Mouse (Mus musculus): Measurements from ENCODE around the gene Nav1. TPM values are rescaled to one million over a fixed set of nuclear protein-coding genes. Genes with fewer than 3 reads are reported as not detected.

Gene Nav1
- polyA plus RNA-seq, 1 experiment from 2014 or later = 1.0 TPM

DNA sequence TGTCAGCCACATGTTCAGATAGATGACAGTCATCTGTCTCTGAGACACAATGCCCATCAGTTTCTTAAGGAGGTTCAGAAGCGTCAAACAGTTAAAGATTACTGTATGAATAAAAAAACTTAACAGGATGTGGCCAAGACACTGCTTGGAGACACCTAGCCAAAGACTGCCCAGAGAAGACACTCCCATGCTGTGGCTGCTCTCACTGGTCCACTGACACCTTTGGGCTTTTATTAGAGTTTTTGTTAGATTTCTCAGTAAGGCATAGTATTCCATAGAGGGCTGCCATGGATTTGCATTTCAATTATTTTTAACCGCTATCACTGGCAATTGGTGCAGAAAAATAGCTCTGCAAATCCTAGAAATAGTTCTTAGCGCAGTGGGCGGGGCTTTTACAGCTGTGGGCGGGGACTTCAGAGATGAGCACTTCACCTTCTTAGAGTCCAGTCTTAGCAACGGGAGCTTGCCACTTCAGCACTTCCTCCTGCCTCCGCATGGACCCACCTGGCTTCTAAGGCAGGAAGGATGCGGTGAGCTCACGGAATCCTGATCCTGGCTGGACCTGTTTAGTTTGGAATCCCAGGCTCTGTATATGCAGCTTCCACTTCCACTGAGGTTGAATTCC is 12.7 kb downstream of the Nav1 start:
- H3K27me3 ChIP-seq = no peaks in the 10 kb centered on the region
- no peaks in the 10 kb centered on the region for H3K4me1 ChIP-seq (replicated peaks)
- no peak for ATAC-seq (ENCODE audit: insufficient read depth)
- H3K9ac ChIP-seq = no peak overlapping the region
- no peaks in the 10 kb centered on the region for H3K36me3 ChIP-seq (replicated peaks)
- H3K27ac ChIP-seq (replicated peaks) = no peak overlapping the region
- no peaks in the 10 kb centered on the region for H3K9me3 ChIP-seq (replicated peaks)
- H3K4me3 ChIP-seq (replicated peaks) = no peak overlapping the region
- WGBS (ENCODE audit: insufficient replicate concordance) = 55% methylated on average over 9 of the region's 9 CpGs
- no peak overlapping the region for H3K4me2 ChIP-seq

DNA sequence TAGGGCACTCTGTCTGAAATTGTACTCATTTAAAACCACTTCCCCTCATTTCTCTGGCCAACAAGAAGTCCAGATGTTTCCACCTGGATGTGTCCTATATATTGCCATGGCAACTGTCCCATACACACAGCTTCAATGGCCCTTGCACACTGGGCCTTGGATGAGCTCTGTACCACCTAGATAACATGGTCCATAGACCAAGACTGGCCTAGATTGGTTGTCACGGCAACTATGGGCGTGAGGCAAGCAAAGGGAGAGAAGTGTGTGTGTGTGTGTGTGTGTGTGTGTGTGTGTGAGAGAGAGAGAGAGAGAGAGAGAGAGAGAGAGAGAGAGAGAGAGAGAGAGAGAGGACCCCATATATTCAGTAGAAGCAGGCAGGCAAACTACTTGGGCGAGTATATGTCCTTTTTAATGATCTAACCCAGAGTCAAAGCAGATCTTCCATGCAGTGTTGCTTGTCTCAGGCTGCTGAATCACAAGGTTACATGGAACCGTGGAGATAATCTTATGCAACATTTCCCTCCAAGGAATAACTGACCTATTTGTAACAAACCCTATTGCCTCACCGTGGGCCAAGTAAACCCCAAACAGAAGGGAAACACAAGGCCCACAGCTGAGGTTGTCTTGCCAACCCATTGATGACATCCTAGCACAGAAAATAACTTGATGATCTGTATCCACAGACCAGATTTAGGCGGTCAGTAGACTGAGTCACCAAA is 13.4 kb downstream of the Nav1 start:
- Histone ChIP-seq H3K36me3 (replicated peaks) (no peaks in the 10 kb centered on the region), H3K9ac (no peak overlapping the region), H3K9me3 (replicated peaks) (no peaks in the 10 kb centered on the region), H3K4me1 (replicated peaks) (no peaks in the 10 kb centered on the region), H3K27ac (replicated peaks) (no peak overlapping the region), H3K4me3 (replicated peaks) (no peak overlapping the region), H3K4me2 (no peak overlapping the region), H3K27me3 (no peaks in the 10 kb centered on the region)
- 63% methylated on average over 6 of the region's 6 CpGs for whole genome bisulfite sequencing (ENCODE audit: insufficient replicate concordance)
- ATAC-seq (ENCODE audit: insufficient read depth) = no peak

DNA sequence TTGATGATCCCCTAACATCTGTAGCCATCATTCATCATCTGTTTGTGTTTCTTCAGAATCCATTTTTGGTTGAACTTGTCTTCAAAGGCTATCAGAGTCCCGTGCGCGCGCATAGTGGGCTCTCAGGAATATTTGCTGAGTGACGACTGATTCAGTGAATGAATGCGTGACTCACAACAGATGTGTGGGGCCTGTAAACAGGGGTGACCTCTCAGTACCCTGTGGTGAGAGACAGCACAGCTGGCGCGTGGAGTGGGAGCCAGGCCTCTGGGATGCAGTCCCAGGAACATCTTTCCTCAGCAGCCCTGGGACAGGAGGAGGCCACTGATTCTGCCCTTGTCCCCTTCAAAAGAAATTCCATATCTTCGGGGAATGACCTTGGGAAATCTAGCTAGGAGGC is 16.3 kb downstream of the Nav1 start:
- Histone ChIP-seq H3K27me3 (peaks cover 16% of the 10 kb centered on the region), H3K4me1 (replicated peaks) (0 out of 2 replicates have a peak, but pooled peaks cover under 1% of the 10 kb centered on the region), H3K27ac (replicated peaks) (no peak overlapping the region), H3K9me3 (replicated peaks) (no peaks in the 10 kb centered on the region), H3K4me3 (replicated peaks) (no peak overlapping the region), H3K9ac (no peak overlapping the region), H3K4me2 (no peak overlapping the region), H3K36me3 (replicated peaks) (no peaks in the 10 kb centered on the region)
- ATAC-seq (ENCODE audit: insufficient read depth) = no peak
- 67% methylated on average over 9 of the region's 9 CpGs for WGBS (ENCODE audit: insufficient replicate concordance)

DNA sequence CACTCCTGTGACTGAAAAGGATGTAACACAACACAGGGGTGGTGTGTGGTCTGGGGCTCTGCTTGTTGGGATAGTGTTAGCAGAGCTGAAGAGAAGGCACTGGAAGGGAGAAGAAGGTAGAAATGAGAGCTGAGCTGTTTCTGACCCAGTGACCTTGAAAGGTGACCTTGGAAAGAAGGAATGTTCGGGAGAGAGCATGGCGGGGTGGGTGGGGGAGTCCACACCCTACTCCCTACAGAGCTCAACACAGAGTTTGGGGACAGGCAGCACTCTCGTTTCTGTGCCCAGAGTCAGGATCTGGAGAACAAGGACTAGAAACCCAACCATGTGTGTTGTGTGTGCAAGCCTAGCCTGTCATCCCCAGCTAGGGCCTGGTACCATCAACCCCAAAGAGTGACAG is 18.1 kb downstream of the Nav1 start:
- no peaks in the 10 kb centered on the region for H3K9me3 ChIP-seq (replicated peaks)
- ATAC-seq (ENCODE audit: insufficient read depth) = no peak
- peaks cover 34% of the 10 kb centered on the region for H3K27me3 ChIP-seq
- no peak overlapping the region for H3K4me3 ChIP-seq (replicated peaks)
- no peaks in the 10 kb centered on the region for H3K36me3 ChIP-seq (replicated peaks)
- no peak overlapping the region for H3K4me2 ChIP-seq
- WGBS (ENCODE audit: insufficient replicate concordance) = 65% methylated on average over 3 of the region's 3 CpGs
- H3K27ac ChIP-seq (replicated peaks) = no peak overlapping the region
- no peak overlapping the region for H3K9ac ChIP-seq
- H3K4me1 ChIP-seq (replicated peaks) = peaks cover 7% of the 10 kb centered on the region; the same call in 1 of the 2 replicates

DNA sequence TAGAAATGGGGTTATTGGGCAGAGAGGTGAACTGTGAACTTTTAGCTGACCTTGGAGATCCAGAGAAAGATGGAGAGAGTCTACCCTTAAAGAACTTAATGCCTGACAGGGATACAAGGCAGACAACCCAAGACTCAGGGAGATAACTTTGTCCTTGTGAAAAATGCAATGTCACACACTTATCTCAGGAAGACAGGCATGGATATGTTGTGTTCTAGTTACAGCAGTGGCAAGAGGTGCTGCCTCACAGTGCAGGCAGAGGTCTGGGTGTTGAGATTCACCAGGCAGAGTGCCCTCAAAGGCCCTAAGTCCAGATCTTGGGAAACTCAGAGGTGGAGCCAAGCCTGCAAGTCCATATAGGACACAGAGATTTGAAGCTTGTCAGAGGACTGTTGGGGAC is 20.2 kb downstream of the Nav1 start:
- no peak for ATAC-seq (ENCODE audit: insufficient read depth)
- no peaks in the 10 kb centered on the region for H3K36me3 ChIP-seq (replicated peaks)
- H3K27ac ChIP-seq (replicated peaks) = no peak overlapping the region

DNA sequence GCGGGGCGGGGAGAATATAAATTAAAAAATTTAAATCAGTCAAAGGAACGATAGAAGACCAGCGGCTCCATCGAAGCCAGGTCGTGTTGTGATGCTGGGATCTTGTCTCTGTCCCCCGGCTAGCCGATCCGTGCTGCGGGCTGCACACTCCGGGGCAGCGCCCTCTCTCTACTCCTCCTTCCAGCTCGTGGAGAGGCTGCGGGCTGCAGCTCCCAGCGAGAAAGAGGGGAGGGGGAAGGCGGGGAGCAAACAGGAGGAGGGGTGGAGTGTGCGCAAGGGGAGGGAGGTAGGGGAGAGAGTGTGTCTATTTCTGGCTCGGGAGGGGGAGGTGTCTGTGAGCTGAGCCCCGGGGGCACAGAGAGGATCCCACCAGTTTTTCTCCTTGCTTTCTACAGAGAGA is 21.5 kb downstream of the Nav1 start:
- under 1% methylated on average over 19 of the region's 19 CpGs for WGBS (ENCODE audit: insufficient replicate concordance)
- H3K27me3 ChIP-seq = peaks cover 52% of the 10 kb centered on the region
- H3K4me3 ChIP-seq (replicated peaks) = peak overlapping the region; percentile 41
- no peak overlapping the region for H3K27ac ChIP-seq (replicated peaks)
- no peak overlapping the region for H3K9ac ChIP-seq
- H3K9me3 ChIP-seq (replicated peaks) = no peaks in the 10 kb centered on the region
- peak overlapping the region; percentile 60 for H3K4me2 ChIP-seq
- H3K4me1 ChIP-seq (replicated peaks) = peaks cover 7% of the 10 kb centered on the region; the same call in 1 of the 2 replicates
- H3K36me3 ChIP-seq (replicated peaks) = no peaks in the 10 kb centered on the region
- no peak for ATAC-seq (ENCODE audit: insufficient read depth)

More for the DNA sequence above, 20.2 kb downstream of the Nav1 start:
- H3K4me1 ChIP-seq (replicated peaks) = peaks cover 7% of the 10 kb centered on the region; the same call in 1 of the 2 replicates
- no peak overlapping the region for H3K4me3 ChIP-seq (replicated peaks)
- no peak overlapping the region for H3K4me2 ChIP-seq
- H3K9ac ChIP-seq = no peak overlapping the region
- H3K9me3 ChIP-seq (replicated peaks) = no peaks in the 10 kb centered on the region
- H3K27me3 ChIP-seq = peaks cover 52% of the 10 kb centered on the region

DNA sequence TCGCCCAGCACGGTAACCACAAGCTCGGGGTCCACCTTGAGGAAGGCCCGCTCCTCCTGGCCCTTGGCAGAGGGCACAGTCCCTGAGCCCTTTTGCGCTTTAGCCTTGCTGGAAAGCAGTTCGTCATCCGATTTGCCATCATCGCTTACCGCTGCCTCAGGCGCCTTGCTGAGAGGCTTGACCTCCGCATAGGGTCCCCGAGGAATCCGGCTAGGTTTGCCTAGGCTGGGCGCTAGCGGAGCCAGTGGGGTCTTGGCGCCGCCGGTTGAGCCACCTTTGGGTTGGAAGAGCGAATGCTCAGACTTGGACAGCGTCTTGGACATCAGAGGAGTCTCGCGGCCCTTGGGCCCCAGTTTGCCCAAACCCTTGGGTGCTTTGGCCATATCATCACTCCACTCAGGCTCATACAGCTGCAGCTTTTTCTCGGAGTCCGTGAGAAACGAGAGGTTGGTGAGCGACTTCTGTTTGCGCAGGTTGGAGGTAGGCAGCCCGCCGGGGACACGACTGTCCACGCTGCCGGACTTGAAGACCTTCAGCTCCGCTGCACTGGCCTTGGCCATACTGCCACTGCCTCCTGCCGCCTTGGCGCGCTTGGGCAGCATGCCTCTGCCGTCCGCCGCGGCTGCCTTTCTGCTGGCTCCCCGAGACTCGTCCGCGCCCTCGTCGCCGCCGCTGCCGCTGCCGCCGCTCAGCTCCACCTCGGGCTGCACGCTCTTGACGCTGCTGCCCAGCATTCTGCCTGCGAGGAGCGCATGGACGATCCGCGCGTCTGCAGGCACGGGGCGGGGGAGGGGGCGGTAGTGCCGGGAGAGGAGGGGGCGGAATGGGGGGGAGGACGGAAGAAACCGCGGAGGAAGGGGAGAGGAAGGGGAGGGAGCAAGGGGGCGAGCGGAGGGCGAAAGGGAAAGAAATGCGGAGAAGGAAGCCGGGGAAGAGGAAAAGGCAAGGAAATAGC is 22.2 kb downstream of the Nav1 start:
- Histone ChIP-seq H3K36me3 (replicated peaks) (no peaks in the 10 kb centered on the region), H3K4me1 (replicated peaks) (peaks cover 7% of the 10 kb centered on the region; the same call in 1 of the 2 replicates), H3K9me3 (replicated peaks) (no peaks in the 10 kb centered on the region), H3K4me3 (replicated peaks) (peak overlapping the region; percentile 41), H3K4me2 (peak overlapping the region; percentile 60), H3K27ac (replicated peaks) (no peak overlapping the region), H3K9ac (no peak overlapping the region), H3K27me3 (peaks cover 52% of the 10 kb centered on the region)
- 14% methylated on average over 72 of the region's 73 CpGs for WGBS (ENCODE audit: insufficient replicate concordance)
- no peak for ATAC-seq (ENCODE audit: insufficient read depth)

DNA sequence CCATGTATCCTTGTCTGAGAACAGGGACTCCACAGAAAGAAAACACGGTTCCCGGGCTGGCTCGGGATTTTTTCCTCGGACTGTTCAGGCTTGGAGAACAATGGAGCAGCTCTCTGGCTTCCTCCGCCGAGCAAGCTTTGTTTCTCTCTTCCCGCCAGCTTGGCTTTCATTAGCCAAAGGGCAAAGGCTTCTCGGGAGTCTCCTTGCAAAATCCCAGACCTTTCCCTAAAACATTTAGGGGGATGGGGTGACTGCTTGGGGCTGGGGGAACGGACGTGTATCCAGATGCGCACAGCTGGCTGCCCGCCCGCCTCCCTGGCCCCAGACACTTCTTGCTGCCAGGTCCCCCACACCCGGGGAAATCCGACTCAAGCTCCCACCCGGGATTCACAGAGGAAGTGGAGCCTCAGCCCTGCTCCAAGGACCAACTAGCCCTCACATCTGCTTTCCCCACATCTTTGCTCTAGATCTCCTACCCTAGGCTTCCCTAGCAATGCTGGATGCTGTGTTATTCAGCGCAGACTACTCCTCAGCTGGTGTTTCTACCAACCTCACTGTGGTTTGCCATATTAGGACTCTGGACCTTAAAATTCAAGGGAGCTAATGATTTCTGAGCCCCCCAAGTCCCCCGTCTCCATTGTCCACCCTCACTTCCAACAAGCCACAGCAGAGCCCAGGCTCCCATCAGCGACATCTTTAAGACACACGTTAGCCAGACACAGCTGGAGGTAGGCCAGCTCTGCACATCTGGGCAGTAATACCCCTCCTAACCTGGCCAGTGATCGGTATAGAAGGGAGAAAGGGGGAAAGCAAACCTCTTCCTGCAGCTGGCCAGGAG is 23.2 kb downstream of the Nav1 start:
- 44% methylated on average over 21 of the region's 21 CpGs for WGBS (ENCODE audit: insufficient replicate concordance)
- no peak for ATAC-seq (ENCODE audit: insufficient read depth)
- peak overlapping the region; percentile 41; the same call in 1 of the 2 replicates for H3K4me3 ChIP-seq (replicated peaks)
- no peaks in the 10 kb centered on the region for H3K9me3 ChIP-seq (replicated peaks)
- H3K27me3 ChIP-seq = peaks cover 52% of the 10 kb centered on the region
- no peak overlapping the region for H3K27ac ChIP-seq (replicated peaks)
- H3K36me3 ChIP-seq (replicated peaks) = no peaks in the 10 kb centered on the region
- H3K9ac ChIP-seq = no peak overlapping the region
- peak overlapping the region; percentile 60 for H3K4me2 ChIP-seq
- peaks cover 7% of the 10 kb centered on the region; the same call in 1 of the 2 replicates for H3K4me1 ChIP-seq (replicated peaks)

DNA sequence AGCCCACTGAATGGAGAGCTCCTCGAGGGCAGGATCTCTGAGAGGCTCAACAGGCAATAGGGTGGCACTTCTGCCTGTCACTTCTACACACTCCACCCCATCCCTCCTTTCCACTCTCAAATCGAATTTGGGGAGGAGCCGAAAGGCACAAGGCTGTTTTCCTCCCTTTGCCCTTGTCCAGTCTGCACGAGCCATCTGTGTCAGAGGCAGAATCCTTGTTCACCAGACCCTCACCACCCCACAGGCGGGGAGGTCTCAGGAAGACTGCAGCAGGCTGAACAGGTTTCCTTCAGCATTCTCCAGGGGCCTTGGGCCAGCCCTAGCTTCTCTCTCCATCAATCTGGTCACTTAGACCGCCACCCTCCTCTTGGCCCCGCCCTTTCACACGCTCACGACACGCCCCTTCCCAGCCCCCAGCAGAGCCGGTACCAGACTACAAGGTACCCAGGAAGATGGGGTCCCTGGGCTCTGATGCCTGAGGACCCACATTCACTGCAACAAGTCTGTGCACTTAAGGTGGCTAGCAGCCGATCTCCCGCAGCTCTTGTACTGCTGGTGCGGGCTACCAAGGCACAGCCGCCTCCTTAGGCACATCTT is 23.9 kb downstream of the Nav1 start:
- ATAC-seq (ENCODE audit: insufficient read depth) = no peak
- Histone ChIP-seq H3K4me1 (replicated peaks) (peaks cover 7% of the 10 kb centered on the region; the same call in 1 of the 2 replicates), H3K9ac (no peak overlapping the region), H3K27me3 (peaks cover 52% of the 10 kb centered on the region), H3K36me3 (replicated peaks) (no peaks in the 10 kb centered on the region), H3K9me3 (replicated peaks) (no peaks in the 10 kb centered on the region), H3K4me3 (replicated peaks) (no peak overlapping the region), H3K27ac (replicated peaks) (no peak overlapping the region), H3K4me2 (peak overlapping the region; percentile 14)
- WGBS (ENCODE audit: insufficient replicate concordance) = 43% methylated on average over 15 of the region's 15 CpGs

DNA sequence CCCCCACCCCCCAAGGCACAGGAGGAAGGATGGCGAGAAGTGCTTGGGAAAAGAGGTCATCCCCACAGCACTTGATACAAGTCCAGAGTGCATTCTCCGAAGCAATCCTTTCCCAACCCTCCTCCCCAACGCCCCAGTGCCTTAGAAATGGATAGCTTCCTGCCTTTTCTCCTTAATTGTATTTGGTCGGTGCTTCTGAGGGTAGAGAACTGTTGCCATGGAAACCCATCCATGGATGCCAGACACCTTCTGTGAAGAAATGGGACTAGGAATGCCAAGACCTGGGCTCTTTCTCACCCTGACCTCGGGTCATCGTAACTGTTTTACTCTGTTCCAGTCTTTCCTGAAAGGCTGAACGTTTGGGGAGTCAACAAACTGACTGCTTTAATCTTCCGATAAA is 26.1 kb downstream of the Nav1 start:
- no peak overlapping the region for H3K4me3 ChIP-seq (replicated peaks)
- peaks cover 7% of the 10 kb centered on the region; the same call in 1 of the 2 replicates for H3K4me1 ChIP-seq (replicated peaks)
- H3K9me3 ChIP-seq (replicated peaks) = no peaks in the 10 kb centered on the region
- no peak overlapping the region for H3K9ac ChIP-seq
- WGBS (ENCODE audit: insufficient replicate concordance) = 47% methylated on average over 8 of the region's 8 CpGs
- no peak overlapping the region for H3K4me2 ChIP-seq
- no peak overlapping the region for H3K27ac ChIP-seq (replicated peaks)
- no peaks in the 10 kb centered on the region for H3K36me3 ChIP-seq (replicated peaks)
- ATAC-seq (ENCODE audit: insufficient read depth) = no peak
- H3K27me3 ChIP-seq = peaks cover 38% of the 10 kb centered on the region

Measured in liver, embryonic 15.5 days (tissue).